Mouse (Mus musculus): ENCODE measurements at regions not wholly inside any gene's neighbourhood (a gene's known extent, or its start where the extent isn't known, plus 50 kb on each side); places are given as distances from the start of the nearest gene placed in this dataset.

GRCm38 (mm10) chr11:45795322-45795721 lies 56.5 kb upstream of the Clint1 start:
- no peak for DNase-seq

- DNase-seq = peak; percentile 59 to 68
Measured at GRCm38 (mm10) chr11:45795731-45796130, 56.1 kb upstream of the Clint1 start.

- no peak for DNase-seq
Measured at GRCm38 (mm10) chr11:45799732-45800386, 52.0 kb upstream of the Clint1 start.

All from cerebellum, postnatal 10 days (tissue).